Mouse (Mus musculus) cerebellum, postnatal 36 days (tissue): ENCODE results near the gene Cdkal1.

Source experiments
- DNase-seq, 2 experiments: peaks; one replicate each; pipeline ENCODE4 v3.0.0; 2021 to 2022; ENCODE audit warnings: mixed read lengths in 2 of 2

The Cdkal1 gene

DNA sequence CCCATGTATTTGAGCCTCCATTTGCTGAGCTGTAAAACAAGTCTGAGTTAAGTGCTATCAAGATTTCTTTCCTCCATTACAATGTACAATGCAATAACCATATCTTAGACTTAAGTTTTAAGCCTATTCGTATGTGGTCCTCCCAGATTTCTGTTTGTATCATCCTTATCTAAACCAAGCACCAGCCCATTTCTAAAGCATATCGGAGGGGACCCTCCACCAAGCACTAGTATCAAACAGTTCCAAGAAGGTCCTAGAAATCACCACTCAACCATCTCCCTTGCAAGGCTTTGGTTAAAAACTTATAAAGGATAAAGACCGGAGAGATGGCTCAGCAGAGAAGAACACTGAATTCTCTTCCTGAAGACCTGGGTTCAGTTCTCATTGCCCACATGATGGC, 47.1 kb downstream of the Cdkal1 start:
- DNase-seq = no peak

DNA sequence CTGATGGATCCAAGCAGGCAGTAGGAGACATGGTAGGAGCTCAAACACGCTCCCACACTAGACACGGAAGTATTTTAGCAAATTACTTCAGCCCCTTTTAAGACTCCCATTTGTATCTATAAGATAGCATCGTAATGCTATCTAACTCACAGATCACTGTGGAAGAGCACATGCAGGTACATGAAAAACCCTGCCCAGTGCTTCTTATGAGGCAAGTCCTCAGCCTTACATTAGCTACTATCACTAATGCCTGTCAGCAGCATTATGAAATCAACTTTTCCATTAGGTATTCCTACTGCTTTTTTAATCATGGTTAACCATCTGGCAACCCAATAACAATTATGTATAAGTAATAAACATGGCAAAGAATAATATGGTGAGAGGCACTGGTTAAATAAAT, 47.5 kb downstream of the Cdkal1 start:
- DNase-seq = no peak

DNA sequence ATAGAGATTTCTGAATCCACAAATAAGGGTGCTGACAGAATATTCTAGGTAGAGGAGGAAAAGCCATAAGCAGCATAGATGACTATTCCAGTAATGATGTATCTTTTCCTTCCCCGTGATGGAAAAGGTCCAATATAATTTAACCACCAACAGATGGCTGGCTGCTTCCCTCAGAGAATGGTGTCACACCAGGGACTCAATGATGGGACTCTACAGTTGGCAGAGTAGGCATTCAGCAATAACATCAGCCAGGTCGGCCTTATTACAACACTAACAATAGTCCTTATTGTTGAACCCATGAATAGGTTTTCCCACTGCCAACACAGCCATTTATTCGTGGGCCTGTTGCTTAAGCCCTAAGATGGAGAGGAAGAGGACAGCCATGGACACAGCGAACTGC, 48.6 kb downstream of the Cdkal1 start:
- peak; percentile 35 to 50 for DNase-seq

DNA sequence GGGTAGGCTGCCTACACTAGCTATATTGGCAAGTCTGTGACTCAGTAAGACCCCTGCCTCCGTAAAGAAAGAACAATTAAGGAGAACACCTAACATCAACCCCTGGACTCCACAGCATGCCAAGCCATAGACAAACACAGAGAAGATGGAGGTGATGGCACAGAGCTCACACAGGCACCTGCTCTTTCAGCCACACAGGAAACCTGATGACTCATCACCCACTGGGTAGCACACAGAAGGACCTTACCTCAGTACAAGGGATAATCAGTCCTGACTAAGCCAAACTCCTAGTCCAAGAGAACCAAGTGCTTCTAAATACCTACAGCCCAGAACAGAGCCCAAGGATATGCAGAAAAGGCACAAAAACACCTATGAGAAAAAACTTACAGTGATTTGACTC, 50.2 kb downstream of the Cdkal1 start:
- DNase-seq = peak in 1 of 2 experiments; percentile 32

DNA sequence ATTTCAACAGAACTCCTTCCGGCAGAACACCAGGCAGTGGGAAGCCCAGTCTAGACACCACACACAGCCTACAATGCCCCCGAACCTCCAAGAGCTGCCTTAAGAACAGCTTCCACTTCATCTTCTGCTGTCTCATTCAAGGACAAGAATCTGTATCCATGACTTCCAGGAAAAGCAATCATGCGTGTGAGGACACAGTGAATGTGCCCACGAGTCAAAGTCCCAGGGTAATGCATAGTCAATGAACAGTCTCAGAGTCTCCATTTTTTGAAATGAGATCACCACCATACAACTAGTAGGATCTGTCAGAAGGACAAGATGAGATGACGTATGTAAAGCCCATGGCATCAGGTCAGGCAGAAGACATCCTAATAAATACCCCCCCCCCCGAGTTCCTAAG, 51.4 kb downstream of the Cdkal1 start:
- DNase-seq = no peak

DNA sequence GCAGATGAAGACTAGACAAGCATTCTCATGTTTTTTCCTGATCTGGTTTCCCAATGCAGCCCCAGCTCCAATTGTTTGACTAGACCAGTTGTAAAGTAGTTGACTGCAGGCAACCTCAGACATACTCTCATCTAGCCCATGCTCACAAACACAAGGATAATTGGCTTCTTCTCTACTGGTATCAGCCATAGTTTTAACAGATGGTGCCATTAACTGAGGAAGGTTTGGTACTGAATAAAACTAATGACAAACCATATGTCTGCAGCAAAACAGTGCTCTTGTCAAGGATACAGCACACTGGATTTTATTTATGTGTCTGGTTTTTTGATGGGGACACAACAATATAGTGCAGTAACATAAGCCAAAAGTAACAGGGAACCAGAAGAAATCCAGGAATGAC, 52.8 kb downstream of the Cdkal1 start:
- no peak for DNase-seq

DNA sequence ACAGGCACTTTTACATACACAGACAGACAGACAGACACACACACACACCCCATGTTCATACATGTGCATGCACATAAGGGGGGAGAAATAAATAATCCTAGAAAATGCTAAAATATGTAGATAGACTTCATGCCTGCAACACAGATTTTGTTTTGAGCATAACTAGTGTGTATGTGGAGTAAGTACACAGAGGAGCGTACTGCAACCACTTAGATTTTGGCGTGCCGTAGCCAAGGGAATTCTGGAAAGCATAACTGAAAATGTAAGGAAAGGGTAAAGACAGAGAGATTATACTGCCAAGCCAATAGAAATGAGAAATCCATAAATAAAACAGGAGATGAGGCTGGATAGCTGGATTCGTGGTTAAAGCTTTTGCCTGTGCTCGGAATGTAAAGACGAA, 55.4 kb downstream of the Cdkal1 start:
- no peak for DNase-seq

DNA sequence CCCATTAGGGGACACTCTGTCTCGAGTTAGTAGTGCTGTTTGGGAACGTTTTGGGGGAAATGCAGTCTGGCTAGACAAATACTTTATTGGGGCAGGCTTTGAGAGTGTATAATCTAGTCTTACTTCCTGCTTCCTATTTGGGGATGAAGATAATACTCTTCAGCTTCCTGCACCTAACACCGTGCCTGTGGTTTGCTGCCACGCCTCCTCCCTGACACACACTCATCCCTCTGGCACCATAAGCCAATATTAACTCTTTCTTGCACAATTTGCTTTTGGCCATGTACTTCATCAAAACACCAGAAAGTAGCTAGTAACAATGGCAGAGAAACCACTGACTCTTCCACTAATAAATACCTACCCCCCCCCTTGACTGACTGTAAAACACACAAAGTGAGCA, 63.4 kb downstream of the Cdkal1 start:
- no peak for DNase-seq

DNA sequence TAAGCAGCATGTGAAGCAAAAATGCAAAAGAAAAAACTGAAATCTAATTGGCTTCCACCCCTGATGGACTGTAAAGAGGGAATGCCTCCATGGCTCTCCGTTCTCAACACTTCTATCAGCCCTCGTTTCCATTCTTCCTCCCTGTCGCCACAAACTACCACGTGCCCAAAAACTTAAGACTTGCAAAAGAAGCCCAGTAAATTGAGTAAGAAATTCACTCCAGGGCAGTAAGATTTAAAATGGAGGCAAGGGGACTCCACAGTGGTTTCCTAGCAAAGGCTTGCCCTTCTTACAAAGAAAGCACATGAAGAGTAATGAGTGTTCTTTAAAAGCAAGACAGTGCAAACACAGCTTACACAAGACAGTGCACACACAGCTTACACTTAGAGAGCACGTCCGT, 64.0 kb downstream of the Cdkal1 start:
- DNase-seq = no peak

DNA sequence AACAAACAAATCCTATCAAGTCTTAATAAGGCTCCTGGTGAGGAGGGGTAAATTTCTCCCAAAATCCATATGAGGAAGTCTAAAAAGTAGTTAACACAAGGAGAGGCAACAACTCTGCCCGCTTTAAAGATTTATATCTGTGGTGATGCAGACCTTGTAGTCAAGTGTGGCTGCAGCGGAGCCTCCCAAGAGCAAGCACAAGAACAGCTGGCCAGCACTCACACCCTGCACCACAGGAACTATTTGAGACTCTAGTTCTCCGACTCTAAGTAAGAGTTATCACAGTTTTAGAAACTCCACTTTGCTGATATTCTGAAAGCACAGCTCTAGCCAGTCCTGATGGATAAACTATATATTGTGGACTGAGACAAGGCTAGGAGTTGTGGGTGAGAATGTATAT, 68.5 kb downstream of the Cdkal1 start:
- DNase-seq = no peak

DNA sequence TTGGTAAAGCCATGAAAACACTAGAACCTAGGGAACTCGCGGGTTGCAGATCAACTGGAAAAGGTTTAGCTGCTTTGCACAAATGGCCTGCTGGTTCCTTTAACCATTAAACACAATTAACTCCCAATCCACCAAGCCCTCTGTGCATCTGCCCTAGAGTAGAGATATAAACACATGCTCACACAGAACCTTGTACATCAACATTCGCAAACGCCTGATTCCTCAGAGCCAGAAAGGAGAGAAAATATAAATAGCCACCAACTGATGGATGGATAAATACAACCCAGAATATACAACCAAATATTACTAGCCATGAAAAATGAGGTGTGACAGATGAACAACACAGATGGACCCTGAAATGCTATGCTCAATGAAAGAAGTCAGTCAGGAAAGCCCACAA, 70.6 kb downstream of the Cdkal1 start:
- DNase-seq = no peak

DNA sequence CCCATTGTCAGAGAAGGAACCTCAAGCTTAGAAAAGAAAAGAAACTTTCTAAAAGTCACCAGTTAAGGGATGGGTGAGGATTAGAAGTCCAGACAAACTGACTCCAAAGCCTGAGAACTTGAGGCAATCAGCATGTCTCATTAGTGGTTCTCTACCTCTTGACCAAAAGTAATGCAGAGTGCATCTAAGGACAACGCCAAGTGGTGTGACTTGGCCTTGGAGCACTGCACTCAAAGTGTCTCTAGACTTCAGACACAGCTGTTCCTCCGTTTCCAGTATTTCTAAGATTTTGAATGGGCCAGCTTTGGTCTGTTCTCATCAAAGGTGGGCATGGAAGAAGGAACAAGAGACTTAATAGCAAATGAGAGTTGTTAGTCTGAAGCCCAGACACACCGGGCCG, 74.1 kb downstream of the Cdkal1 start:
- no peak for DNase-seq

DNA sequence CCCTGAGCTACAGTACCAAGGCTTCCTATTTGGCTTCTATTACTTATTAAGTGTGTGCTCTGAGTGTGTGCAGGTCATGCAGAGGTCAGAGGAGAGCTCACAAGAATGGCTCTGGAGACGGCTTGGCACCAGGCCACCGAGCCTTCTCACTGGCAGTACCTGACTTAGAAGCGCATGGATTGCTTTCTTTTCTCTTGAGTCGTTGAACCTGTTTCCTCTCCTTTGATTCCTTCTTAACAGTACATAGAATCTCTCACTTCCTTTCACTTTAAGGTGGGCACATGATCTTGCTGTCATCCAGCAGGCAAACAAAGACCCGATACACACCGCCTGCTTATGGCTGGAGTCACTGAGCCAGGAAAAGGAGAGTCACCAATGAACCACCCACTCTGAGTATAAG, 74.8 kb downstream of the Cdkal1 start:
- no peak for DNase-seq

DNA sequence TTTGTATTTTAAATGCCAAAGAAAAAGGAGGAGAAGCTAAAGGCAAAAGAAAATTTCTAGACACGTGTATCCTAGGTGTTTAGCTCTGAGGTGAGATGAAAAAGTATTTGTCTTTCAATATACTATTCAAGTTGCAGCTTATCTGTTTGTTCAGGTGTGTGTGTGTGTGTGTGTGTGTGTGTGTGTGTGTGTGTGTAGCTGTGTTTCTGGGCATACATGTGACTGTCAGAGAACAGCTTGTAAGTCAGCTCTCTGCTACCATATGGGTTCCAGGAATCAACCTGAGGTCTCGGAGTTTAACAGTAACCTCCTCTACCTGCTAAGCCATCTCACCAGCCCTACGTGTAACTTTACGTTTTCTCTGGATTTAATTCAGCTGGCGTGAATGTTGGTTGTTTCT, 76.0 kb downstream of the Cdkal1 start:
- no peak for DNase-seq

DNA sequence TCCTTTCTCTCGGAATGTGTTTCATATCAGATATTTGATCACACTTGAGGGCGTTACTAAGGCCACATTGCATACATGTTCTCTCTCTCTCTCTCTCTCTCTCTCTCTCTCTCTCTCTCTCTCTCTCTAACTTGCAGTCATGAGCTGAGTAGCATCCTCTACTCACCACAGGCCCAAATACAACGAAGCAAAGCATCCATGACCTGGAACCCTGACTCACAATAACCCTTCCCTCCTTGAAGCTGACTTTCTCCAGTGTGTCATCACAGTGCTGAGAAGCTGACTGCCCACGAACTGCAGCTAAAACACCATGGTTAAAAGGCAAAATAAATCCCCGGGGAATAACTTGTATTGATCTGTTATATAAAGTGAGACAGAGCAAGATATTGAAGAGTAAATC, 76.4 kb downstream of the Cdkal1 start:
- DNase-seq = no peak

DNA sequence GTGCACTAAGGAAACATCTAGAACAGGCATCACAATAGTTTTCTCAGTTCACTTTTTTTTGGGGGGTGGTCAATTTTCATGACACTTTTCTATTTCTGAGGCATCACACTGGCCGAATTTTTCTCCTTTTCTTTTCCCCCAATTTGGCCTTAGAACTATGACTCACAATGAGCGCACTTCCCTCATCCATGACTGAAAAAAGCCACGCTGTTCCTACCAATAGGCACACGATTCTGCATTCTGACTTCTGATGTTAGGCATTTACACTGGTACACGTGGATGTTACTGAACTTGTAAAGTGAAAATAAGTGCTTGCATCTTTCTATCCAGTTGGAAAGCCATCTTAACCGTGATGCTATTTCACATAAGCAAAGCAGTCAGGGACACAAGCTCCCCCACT, 77.3 kb downstream of the Cdkal1 start:
- no peak for DNase-seq

DNA sequence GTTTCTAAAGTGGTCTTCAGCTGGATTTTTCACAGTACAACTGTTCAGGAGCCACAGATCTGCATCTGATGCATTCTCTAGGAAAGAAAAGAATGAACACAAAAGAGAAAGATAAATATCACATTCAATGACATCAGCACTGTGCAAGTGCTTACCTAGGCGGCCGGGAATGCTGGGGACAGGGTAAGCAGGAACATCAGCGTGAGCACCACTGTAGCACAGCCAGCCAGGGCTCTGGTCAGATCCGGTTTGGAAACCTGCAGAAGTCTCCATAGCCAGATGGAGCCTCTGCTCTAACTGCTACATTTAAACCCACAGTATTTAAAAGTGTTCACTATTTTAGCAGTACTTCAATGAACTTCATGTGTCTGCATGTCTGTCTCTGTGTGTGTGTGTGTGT, 78.2 kb downstream of the Cdkal1 start:
- DNase-seq = no peak

DNA sequence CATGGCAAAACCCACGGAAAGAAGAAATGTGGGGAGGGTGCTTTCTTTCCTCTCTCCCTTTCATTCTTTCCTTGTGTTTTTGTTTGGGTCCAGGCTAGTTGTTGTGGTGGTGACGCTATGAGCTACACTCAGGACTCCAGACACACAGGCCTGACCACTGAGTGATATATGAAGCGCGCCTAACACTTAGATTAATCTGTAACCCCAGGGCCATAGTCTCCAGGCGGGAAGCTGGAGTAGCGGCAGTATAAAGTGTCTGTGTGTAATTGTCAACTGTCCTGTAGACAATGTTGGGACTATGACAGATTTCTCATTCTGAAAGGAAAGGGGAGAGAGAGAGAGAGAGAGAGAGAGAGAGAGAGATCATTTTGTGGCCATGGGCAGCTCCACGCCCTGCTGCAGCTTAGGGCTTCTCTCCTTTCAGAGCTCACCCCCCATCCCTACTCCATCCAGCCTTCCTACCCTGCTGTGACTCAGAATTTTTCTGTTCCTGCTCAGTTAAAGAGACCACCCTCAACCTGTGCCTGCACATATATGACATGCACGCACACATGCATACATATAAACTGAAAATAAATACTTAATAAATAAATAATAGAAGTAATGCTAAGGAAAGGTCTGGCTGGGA, 79.8 kb downstream of the Cdkal1 start:
- no peak for DNase-seq

DNA sequence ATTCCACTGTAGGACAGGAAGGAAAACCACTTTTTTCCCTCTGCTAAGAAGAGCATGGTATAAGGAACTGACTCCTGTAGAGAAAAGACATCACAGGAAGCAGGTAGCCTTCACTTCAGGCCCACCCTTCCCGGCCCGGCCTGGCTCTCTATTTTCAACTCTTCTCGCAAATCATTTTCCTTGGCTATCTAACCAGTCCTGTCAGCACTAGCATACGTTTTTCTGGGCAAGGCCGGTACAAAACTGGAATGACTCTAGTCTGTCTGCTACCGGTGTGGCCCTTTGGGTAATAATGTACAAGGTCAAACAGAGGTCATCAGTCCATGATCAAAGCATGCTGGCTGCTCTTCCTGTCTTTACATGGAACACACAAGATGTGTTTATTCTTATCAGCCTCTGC, 81.9 kb downstream of the Cdkal1 start:
- DNase-seq = no peak

DNA sequence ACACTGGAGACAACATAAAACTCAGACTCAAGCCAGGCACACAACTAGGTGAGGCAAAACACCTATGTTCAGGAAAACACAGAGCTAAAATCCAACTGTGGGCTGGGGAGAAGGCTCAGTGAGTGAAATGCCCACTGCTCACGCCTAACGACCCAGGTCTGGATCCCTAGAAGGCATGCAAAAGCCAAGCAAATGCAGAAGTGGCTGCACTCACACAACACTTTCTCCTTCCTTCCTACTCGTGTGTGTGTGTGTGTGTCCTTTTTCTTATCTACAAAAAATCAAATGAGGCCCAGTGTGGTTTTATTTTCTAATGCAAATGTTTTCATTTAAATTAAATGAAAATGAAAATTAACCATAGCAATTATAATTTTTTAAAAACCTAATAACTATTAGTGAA, 82.5 kb downstream of the Cdkal1 start:
- DNase-seq = no peak

DNA sequence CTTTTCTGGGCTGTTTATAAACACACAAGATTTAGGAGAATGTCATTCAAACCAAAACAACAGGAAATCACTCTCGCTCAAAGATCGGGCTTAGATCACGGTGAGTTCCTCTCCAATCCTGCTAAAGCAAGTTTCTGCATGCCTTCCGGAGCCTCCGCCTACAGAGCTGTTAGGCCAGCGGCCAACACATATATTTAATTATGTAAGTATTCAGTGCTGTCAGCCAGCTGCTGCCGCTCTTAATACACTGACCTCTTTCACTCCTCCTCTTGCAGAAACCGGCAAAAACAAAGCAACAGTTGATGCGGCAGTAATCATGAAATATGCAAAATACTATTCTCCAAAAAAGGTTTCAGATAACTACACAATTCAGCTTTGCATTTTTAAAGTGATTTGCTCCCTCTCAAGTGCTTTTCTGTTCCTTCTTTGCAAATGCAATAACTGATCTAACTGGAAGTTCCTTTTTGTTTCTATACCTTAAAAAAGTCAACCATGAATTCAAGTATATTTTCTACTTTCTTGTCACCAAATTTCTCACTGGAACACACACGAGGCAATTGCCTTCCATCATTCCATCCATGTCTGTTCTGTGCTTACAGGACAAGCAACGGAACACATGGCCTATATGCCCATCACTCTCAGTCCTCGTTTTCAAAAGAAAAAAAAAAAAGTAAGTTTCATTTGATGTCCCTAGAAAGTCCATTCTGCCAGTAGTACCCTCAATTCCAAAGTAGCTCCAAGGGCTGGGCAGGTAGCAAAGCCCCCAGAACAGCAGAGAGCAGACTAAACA, 85.6 kb downstream of the Cdkal1 start:
- no peak for DNase-seq

DNA sequence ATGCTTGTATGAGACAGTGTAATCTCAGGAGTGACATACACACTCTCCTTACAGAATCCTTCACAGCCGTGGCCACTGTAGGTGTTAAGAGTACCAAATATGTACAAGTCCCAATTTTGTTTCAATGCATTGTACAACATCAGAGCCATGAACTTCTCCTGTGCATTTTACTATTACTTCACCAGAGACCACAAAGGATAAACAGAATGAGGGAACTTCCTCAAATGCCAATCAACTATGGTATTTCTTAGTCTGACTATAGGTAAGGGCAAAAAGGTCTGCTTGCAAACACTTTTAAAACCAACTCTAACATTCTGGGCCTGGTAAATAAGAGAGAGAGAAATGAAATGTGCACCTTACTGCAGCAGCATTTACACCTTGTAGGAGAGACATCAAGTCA, 87.4 kb downstream of the Cdkal1 start:
- DNase-seq = no peak

DNA sequence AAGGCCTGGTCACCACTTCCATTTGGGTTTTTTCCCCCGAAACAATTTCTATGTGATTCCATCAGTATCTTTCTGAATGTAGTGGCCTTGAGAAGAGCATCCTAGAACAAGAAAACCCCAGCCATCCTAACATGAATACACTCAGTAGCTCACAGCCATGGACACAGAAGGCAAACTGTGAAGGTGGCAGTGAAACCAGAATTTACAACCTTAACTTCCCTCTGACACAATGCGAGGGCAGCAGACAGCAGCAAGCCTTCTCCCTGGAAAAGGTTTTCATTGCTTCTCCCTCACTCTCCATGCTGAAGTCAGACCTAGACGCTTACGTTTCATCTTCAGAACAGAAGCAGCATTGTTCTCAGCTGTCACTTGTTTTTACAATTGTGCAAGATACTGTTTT, 87.9 kb downstream of the Cdkal1 start:
- no peak for DNase-seq

DNA sequence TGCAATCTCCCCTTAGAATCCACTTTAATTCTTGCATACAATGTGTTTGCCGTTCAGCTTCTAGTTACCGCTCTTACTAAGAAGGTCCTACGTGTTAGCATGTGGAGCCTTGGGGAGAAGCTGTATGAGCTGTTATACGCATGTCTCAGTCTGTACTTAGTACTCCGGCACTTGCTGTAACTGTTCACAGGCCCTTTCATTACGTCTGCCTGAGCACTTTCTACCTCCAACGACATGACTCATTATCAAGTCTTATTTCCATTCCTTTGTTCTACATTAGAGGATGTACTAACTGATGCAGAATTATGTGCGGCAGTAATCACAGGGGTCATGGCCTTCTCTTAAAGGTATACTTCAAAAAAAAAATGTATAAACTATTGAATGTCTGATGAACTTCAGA, 89.1 kb downstream of the Cdkal1 start:
- DNase-seq = no peak

DNA sequence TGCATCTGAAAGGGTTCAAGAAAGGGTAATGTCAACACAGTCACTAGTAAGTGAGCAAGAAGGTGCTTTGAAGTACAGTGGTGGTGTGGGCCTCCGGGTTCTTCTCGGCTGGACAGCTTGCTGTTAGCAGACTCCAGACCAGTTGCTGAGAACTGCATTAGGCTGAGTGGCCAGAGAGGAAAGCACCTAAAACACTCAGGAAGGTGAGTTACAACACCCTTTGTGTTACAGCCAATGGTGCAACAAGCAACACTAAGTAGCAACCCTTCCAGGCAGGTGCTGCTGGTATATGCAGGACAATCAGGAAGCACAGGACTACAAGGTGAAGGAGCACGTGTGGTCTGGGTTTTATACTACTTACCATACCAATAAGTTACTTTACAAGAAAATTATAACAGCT, 90.2 kb downstream of the Cdkal1 start:
- no peak for DNase-seq
